Mouse (Mus musculus) heart, postnatal 25 days (tissue): ENCODE measurements around the gene Rnf207. TPM values are rescaled to one million over a fixed set of nuclear protein-coding genes. Genes with fewer than 3 reads are reported as not detected.
A peak's percentile ranks its signal among the peaks of the same experiment; 100 is the strongest.

ENCODE experiments used
- DNase-seq: peaks from one replicate; pipeline ENCODE4 v3.0.0; 2022; ENCODE audit warnings: low spot score
- intact Hi-C: fragments of 180-260 bp; cut with DNase I; formaldehyde crosslinking; loops from one replicate; pipeline ENCODE4 v1.15.1; 2025
- total RNA-seq, 2 experiments: library from RNA; stranded (reverse); gene quantifications; 2 replicates each; pipeline ENCODE4 v1.2.3; 2021

Gene Rnf207
- total RNA-seq, 2 experiments from 2014 or later = 69.6 to 73.3 TPM

- intact Hi-C loops = loop anchor here (2.0 kb wide), 1 partner anchor 28 kb away; the partner anchor contains the start of gene Rpl22
- peak; percentile 99 for DNase-seq
These were observed 21.6 kb downstream of the Rnf207 start, which contains the start of gene Icmt for GRCm38 (mm10) chr4:152296874-152297861. Gene Icmt, plus strand, starts transcription at chr4:152297227.

- no peak for DNase-seq
- intact Hi-C loops = loop anchor here (2.0 kb wide), 1 partner anchor 28 kb away; the partner anchor contains the start of gene Rpl22
These were observed 22.4 kb downstream of the Rnf207 start for GRCm38 (mm10) chr4:152296371-152296770.

- intact Hi-C loops = loop anchor here (2.0 kb wide), 1 partner anchor 29 kb away; the partner anchor contains the start of gene Rpl22
- no peak for DNase-seq
These were observed 22.9 kb downstream of the Rnf207 start for GRCm38 (mm10) chr4:152295916-152296315.

GRCm38 (mm10) chr4:152294188-152294929, 24.4 kb downstream of the Rnf207 start:
- intact Hi-C loops = no loop called here
- no peak for DNase-seq

GRCm38 (mm10) chr4:152292102-152292765, 26.6 kb downstream of the Rnf207 start:
- no peak for DNase-seq
- intact Hi-C loops = no loop called here

- intact Hi-C loops = no loop called here
- no peak for DNase-seq
These were observed 27.2 kb downstream of the Rnf207 start, which contains the start of gene Hes3 for GRCm38 (mm10) chr4:152291562-152291961. Gene Hes3, minus strand, starts transcription at chr4:152291662.

- intact Hi-C loops = no loop called here
- no peak for DNase-seq
These were observed 27.8 kb downstream of the Rnf207 start for GRCm38 (mm10) chr4:152290991-152291390.

- intact Hi-C loops = no loop called here
- DNase-seq = no peak
These were observed 28.4 kb downstream of the Rnf207 start for GRCm38 (mm10) chr4:152290385-152290784.

GRCm38 (mm10) chr4:152288398-152288945, 30.3 kb downstream of the Rnf207 start:
- no peak for DNase-seq
- intact Hi-C loops = no loop called here

- no peak for DNase-seq
- intact Hi-C loops = no loop called here
These were observed 31.3 kb downstream of the Rnf207 start for GRCm38 (mm10) chr4:152287317-152288120.

- DNase-seq = no peak
- intact Hi-C loops = no loop called here
These were observed 31.9 kb downstream of the Rnf207 start for GRCm38 (mm10) chr4:152286887-152287286.

GRCm38 (mm10) chr4:152286183-152286582, 32.6 kb downstream of the Rnf207 start:
- DNase-seq = no peak
- intact Hi-C loops = no loop called here

GRCm38 (mm10) chr4:152285505-152285904, 33.3 kb downstream of the Rnf207 start:
- intact Hi-C loops = loop anchor here (1.0 kb wide), 2 partner anchors 71 to 112 kb away; no protein-coding TSS in a partner anchor

GRCm38 (mm10) chr4:152283186-152283950, 35.4 kb downstream of the Rnf207 start:
- peak; percentile 66 for DNase-seq
- intact Hi-C loops = no loop called here

More at GRCm38 (mm10) chr4:152285505-152285904, 33.3 kb downstream of the Rnf207 start:
- DNase-seq = no peak

- DNase-seq = no peak
- intact Hi-C loops = no loop called here
These were observed 36.1 kb downstream of the Rnf207 start for GRCm38 (mm10) chr4:152282721-152283120.

GRCm38 (mm10) chr4:152281601-152282000, 37.2 kb downstream of the Rnf207 start:
- intact Hi-C loops = no loop called here
- DNase-seq = no peak

- intact Hi-C loops = no loop called here
- DNase-seq = no peak
These were observed 39.8 kb downstream of the Rnf207 start for GRCm38 (mm10) chr4:152278986-152279385.

- no peak for DNase-seq
- intact Hi-C loops = no loop called here
These were observed 40.9 kb downstream of the Rnf207 start for GRCm38 (mm10) chr4:152277916-152278315.
